Mouse (Mus musculus) lung, postnatal 0 days (tissue): ENCODE data around the gene Pard3.

Experiments used
- CTCF ChIP-seq: IDR thresholded peaks from 2 replicates; pipeline ENCODE4 v1.5.1; 2016; ENCODE audit warnings: antibody characterized with exemption, mild to moderate bottlenecking
- EP300 ChIP-seq: IDR thresholded peaks from 2 replicates; pipeline ENCODE4 v1.6.1; 2016; ENCODE audit warnings: antibody characterized with exemption, mild to moderate bottlenecking, control low read depth

- TF ChIP-seq CTCF (no peak; the same call in 1 of the 2 replicates), EP300 (no peak)
Measured at GRCm38 (mm10) chr8:127145135-127145534, 81.4 kb downstream of the Pard3 start.
